Mouse (Mus musculus) adrenal gland, adult 8-10 months (tissue): Measurements from ENCODE around the gene Plekha4. TPM values are rescaled to one million over a fixed set of nuclear protein-coding genes. Genes with fewer than 3 reads are reported as not detected.
"Not testable (repeated sequence)": the region's sequence is repeated elsewhere in the genome, so short reads cannot be mapped to it uniquely, and the experiment has no call there.

ENCODE experiments used
- DNase-seq: peaks from one replicate; pipeline ENCODE4 v3.0.0; 2022
- total RNA-seq, 4 experiments: library from RNA; stranded (reverse); gene quantifications; 2 replicates each; pipeline ENCODE4 v1.2.4; 2022

Plekha4 gene
- 1 to 10 TPM; 3.1 to 6.9 (median 4.3) TPM for total RNA-seq

- DNase-seq, result peak; percentile 93
Measured at GRCm38 (mm10) chr7:45525809-45526473, at the start of gene Plekha4, which contains the start of gene Ppp1r15a. TSS of gene Plekha4 (plus strand) at chr7:45526330. TSS of gene Ppp1r15a (minus strand) at chr7:45526268.

- DNase-seq, result no peak
Measured at GRCm38 (mm10) chr7:45476453-45476852, 49.7 kb upstream of the Plekha4 start.

- no peak for DNase-seq
Measured at GRCm38 (mm10) chr7:45477003-45477402, 49.1 kb upstream of the Plekha4 start.

GRCm38 (mm10) chr7:45478774-45479173 is 47.4 kb upstream of the Plekha4 start:
- DNase-seq, result no peak

GRCm38 (mm10) chr7:45480310-45480709 is 45.8 kb upstream of the Plekha4 start:
- DNase-seq, result not testable (repeated sequence)

GRCm38 (mm10) chr7:45481374-45481927 is 44.7 kb upstream of the Plekha4 start, which contains the start of gene Tulp2:
TSS of gene Tulp2 (plus strand) at chr7:45481877.
- no peak for DNase-seq

GRCm38 (mm10) chr7:45482166-45482565 is 44.0 kb upstream of the Plekha4 start:
- no peak for DNase-seq

- not testable (repeated sequence) for DNase-seq
Measured at GRCm38 (mm10) chr7:45484985-45485384, 41.1 kb upstream of the Plekha4 start.

GRCm38 (mm10) chr7:45486158-45486557 is 40.0 kb upstream of the Plekha4 start:
- DNase-seq, result no peak

- DNase-seq, result no peak
Measured at GRCm38 (mm10) chr7:45486761-45487415, 39.2 kb upstream of the Plekha4 start, which contains the start of gene Gm45808. TSS of gene Gm45808 (minus strand) at chr7:45486811.

- DNase-seq, result no peak
Measured at GRCm38 (mm10) chr7:45487861-45488292, 38.3 kb upstream of the Plekha4 start.

- peak; percentile 80 for DNase-seq
Measured at GRCm38 (mm10) chr7:45488293-45489204, 37.6 kb upstream of the Plekha4 start, which contains the start of gene Dhdh. TSS of gene Dhdh (minus strand) at chr7:45488805.

- no peak for DNase-seq
Measured at GRCm38 (mm10) chr7:45489578-45489977, 36.6 kb upstream of the Plekha4 start.

GRCm38 (mm10) chr7:45490822-45491221 is 35.3 kb upstream of the Plekha4 start:
- DNase-seq, result no peak

- peak; percentile 62 for DNase-seq
Measured at GRCm38 (mm10) chr7:45491264-45491663, 34.9 kb upstream of the Plekha4 start.

- DNase-seq, result no peak
Measured at GRCm38 (mm10) chr7:45492225-45492844, 33.8 kb upstream of the Plekha4 start.

GRCm38 (mm10) chr7:45492951-45493350 is 33.2 kb upstream of the Plekha4 start:
- no peak for DNase-seq

- DNase-seq, result no peak
Measured at GRCm38 (mm10) chr7:45494548-45494947, 31.6 kb upstream of the Plekha4 start.

GRCm38 (mm10) chr7:45498427-45498826 is 27.7 kb upstream of the Plekha4 start:
- no peak for DNase-seq

GRCm38 (mm10) chr7:45507583-45507982 is 18.5 kb upstream of the Plekha4 start:
- DNase-seq, result no peak

GRCm38 (mm10) chr7:45508561-45508960 is 17.6 kb upstream of the Plekha4 start:
- DNase-seq, result no peak
